Mouse (Mus musculus): ENCODE results near the gene Med4. TPM values are rescaled to one million over a fixed set of nuclear protein-coding genes. Genes with fewer than 3 reads are reported as not detected.
"Not testable (repeated sequence)": the region's sequence is repeated elsewhere in the genome, so short reads cannot be mapped to it uniquely, and the experiment has no call there.

Gene Med4
- total and polyA plus RNA-seq, 2 experiments, result 6.1 to 11.2 TPM

- Histone ChIP-seq H3K4me1 (ENCODE audit: control insufficient read depth, insufficient read depth, low read length) (peaks cover 2% of the 10 kb centered on the region; the same call in 1 of the 2 replicates), H3K27ac (replicated peaks; ENCODE audit: insufficient read depth, low read depth, low read length) (no peak overlapping the region), H3K36me3 (ENCODE audit: control insufficient read depth, insufficient read depth, low read length) (no peaks in the 10 kb centered on the region), H3K9ac (ENCODE audit: low read depth, low read length) (no peak overlapping the region), H3K27me3 (ENCODE audit: control insufficient read depth, insufficient read depth, low read length) (no peaks in the 10 kb centered on the region), H3K4me3 (ENCODE audit: insufficient read depth, low read depth, low read length) (no peak overlapping the region), H3K79me2 (ENCODE audit: control insufficient read depth, insufficient read depth, low read length) (no peaks in the 10 kb centered on the region)
- no peak for TF ChIP-seq POLR2A (IDR thresholded peaks at IDR 0.05; ENCODE audit: extremely low read depth, insufficient read depth, low read length)
- TF ChIP-seq CTCF (IDR thresholded peaks at IDR 0.05; ENCODE audit: low read depth, low read length), result no peak
- 64% methylated on average over 3 of the region's 3 CpGs for WGBS
- DNase-seq (ENCODE audit: extremely low read depth, low read depth, low spot score), result no peak
Measured at GRCm38 (mm10) chr14:73524136-73524535, 14.3 kb downstream of the Med4 start.

DNA sequence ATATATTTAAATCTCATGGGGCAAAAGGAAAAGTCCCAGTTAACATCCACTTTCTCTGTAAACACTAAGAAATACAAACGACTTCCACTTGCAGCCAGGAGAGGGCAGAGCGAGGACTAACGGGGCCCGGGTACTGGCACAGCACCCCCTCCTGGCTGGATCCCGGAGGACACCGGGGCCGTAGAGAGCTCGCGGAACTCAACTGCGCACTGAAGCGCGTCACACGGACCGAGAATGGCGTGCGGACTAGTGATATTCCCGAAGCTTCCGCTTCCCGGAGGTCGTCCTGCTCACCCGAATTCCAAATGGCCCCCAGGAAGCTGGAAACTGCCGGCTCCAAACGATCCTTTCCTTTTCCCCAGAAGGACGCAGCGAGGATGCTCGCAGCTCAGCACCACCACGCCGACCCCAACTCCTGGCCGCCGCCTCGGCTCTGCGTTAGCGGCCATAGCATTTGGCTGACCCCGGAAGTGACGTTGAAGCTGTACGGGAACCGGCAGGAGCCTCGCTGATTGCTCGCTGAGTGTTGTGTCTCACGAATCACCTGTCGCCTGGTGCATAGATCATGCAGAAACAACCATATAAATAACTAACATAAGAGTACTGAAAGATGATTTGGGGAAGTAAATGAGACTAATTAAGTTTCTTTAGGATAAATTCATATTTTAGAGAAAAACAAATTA lies 15.1 kb downstream of the Med4 start, which contains the start of gene Sucla2:
TSS of gene Sucla2 (plus strand) at position 554 of the 683 bp plus-strand sequence.
- Histone ChIP-seq H3K9ac (ENCODE audit: low read depth, low read length) (peak within 1 kb of the TSS; percentile 63), H3K79me2 (ENCODE audit: control insufficient read depth, insufficient read depth, low read length) (no peaks in the 10 kb centered on the region), H3K4me1 (ENCODE audit: control insufficient read depth, insufficient read depth, low read length) (peaks cover 2% of the 10 kb centered on the region; the same call in 1 of the 2 replicates), H3K27me3 (ENCODE audit: control insufficient read depth, insufficient read depth, low read length) (no peaks in the 10 kb centered on the region), H3K36me3 (ENCODE audit: control insufficient read depth, insufficient read depth, low read length) (no peaks in the 10 kb centered on the region), H3K4me3 (ENCODE audit: insufficient read depth, low read depth, low read length) (peak within 1 kb of the TSS; percentile 63), H3K27ac (replicated peaks; ENCODE audit: insufficient read depth, low read depth, low read length) (peak within 1 kb of the TSS; percentile 92)
- DNase-seq (ENCODE audit: extremely low read depth, low read depth, low spot score), result peak; percentile 86
- under 1% methylated on average over 41 of the region's 41 CpGs for WGBS
- TF ChIP-seq POLR2A (IDR thresholded peaks at IDR 0.05; ENCODE audit: extremely low read depth, insufficient read depth, low read length) (no peak), CTCF (IDR thresholded peaks at IDR 0.05; ENCODE audit: low read depth, low read length) (peak; percentile 99)

- DNase-seq (ENCODE audit: extremely low read depth, low read depth, low spot score); H3K4me1 ChIP-seq (ENCODE audit: control insufficient read depth, insufficient read depth, low read length); H3K36me3 ChIP-seq (ENCODE audit: control insufficient read depth, insufficient read depth, low read length); H3K27ac ChIP-seq (replicated peaks; ENCODE audit: insufficient read depth, low read depth, low read length); H3K27me3 ChIP-seq (ENCODE audit: control insufficient read depth, insufficient read depth, low read length); H3K4me3 ChIP-seq (ENCODE audit: insufficient read depth, low read depth, low read length); H3K9ac ChIP-seq (ENCODE audit: low read depth, low read length); H3K79me2 ChIP-seq (ENCODE audit: control insufficient read depth, insufficient read depth, low read length): not testable (repeated sequence)
- 92% methylated on average over 3 of the region's 3 CpGs for WGBS
Measured at GRCm38 (mm10) chr14:73528661-73529060, 18.8 kb downstream of the Med4 start.

DNA sequence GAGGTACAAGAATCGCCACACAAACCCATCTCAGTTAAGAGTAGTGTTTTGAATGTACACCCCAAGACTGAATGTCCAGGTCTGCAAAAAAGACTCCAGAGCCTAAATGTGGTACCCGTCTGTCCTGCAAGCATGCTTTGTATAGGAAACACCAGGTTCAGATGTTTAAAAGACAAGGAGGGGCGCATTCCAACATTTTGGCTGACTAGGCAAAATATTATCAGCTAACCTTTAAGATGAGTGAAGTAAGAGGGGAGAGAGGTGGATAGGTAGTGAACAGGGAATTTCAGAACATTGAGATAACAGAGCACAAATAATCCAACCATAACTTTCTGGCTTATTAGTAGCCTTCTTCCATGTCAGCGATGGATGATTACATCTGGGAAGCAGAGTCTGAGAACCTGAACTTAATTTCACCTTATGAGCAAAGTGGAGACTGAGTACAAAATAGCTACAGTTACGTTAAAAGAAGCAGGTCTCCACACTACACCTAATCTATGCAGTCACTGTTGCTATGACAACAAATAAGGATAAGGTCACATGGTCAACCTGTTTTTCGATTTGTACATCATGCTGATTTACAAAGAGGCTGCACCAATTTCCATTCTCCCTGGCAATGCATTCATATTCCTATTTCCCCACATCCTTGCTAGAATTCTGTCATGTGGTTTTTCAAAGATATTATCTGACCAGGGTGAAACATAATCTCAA lies 24.1 kb downstream of the Med4 start:
- no peak for TF ChIP-seq POLR2A (IDR thresholded peaks at IDR 0.05; ENCODE audit: extremely low read depth, insufficient read depth, low read length)
- TF ChIP-seq CTCF (IDR thresholded peaks at IDR 0.05; ENCODE audit: low read depth, low read length), result no peak
- no peak overlapping the region for H3K9ac ChIP-seq (ENCODE audit: low read depth, low read length)
- no peaks in the 10 kb centered on the region for H3K4me1 ChIP-seq (ENCODE audit: control insufficient read depth, insufficient read depth, low read length)
- H3K27ac ChIP-seq (replicated peaks; ENCODE audit: insufficient read depth, low read depth, low read length), result no peak overlapping the region
- WGBS, result 77% methylated on average over 6 of the region's 6 CpGs
- no peaks in the 10 kb centered on the region for H3K36me3 ChIP-seq (ENCODE audit: control insufficient read depth, insufficient read depth, low read length)
- DNase-seq (ENCODE audit: extremely low read depth, low read depth, low spot score), result no peak
- no peak overlapping the region for H3K4me3 ChIP-seq (ENCODE audit: insufficient read depth, low read depth, low read length)
- H3K79me2 ChIP-seq (ENCODE audit: control insufficient read depth, insufficient read depth, low read length), result no peaks in the 10 kb centered on the region
- H3K27me3 ChIP-seq (ENCODE audit: control insufficient read depth, insufficient read depth, low read length), result no peaks in the 10 kb centered on the region

GRCm38 (mm10) chr14:73535641-73536040 lies 25.8 kb downstream of the Med4 start:
- Histone ChIP-seq H3K4me3 (ENCODE audit: insufficient read depth, low read depth, low read length) (no peak overlapping the region), H3K27ac (replicated peaks; ENCODE audit: insufficient read depth, low read depth, low read length) (no peak overlapping the region), H3K27me3 (ENCODE audit: control insufficient read depth, insufficient read depth, low read length) (no peaks in the 10 kb centered on the region), H3K79me2 (ENCODE audit: control insufficient read depth, insufficient read depth, low read length) (no peaks in the 10 kb centered on the region), H3K4me1 (ENCODE audit: control insufficient read depth, insufficient read depth, low read length) (no peaks in the 10 kb centered on the region), H3K36me3 (ENCODE audit: control insufficient read depth, insufficient read depth, low read length) (no peaks in the 10 kb centered on the region), H3K9ac (ENCODE audit: low read depth, low read length) (no peak overlapping the region)
- WGBS, result 83% methylated on average over 2 of the region's 2 CpGs
- TF ChIP-seq POLR2A (IDR thresholded peaks at IDR 0.05; ENCODE audit: extremely low read depth, insufficient read depth, low read length) (no peak), CTCF (IDR thresholded peaks at IDR 0.05; ENCODE audit: low read depth, low read length) (no peak)
- DNase-seq (ENCODE audit: extremely low read depth, low read depth, low spot score), result no peak

GRCm38 (mm10) chr14:73543781-73544180 lies 34.0 kb downstream of the Med4 start:
- WGBS, result 83% methylated on average over 6 of the region's 6 CpGs
- Histone ChIP-seq H3K36me3 (ENCODE audit: control insufficient read depth, insufficient read depth, low read length) (no peaks in the 10 kb centered on the region), H3K79me2 (ENCODE audit: control insufficient read depth, insufficient read depth, low read length) (no peaks in the 10 kb centered on the region), H3K4me1 (ENCODE audit: control insufficient read depth, insufficient read depth, low read length) (no peaks in the 10 kb centered on the region), H3K9ac (ENCODE audit: low read depth, low read length) (no peak overlapping the region), H3K27ac (replicated peaks; ENCODE audit: insufficient read depth, low read depth, low read length) (no peak overlapping the region), H3K27me3 (ENCODE audit: control insufficient read depth, insufficient read depth, low read length) (no peaks in the 10 kb centered on the region), H3K4me3 (ENCODE audit: insufficient read depth, low read depth, low read length) (no peak overlapping the region)
- TF ChIP-seq CTCF (IDR thresholded peaks at IDR 0.05; ENCODE audit: low read depth, low read length), result no peak
- no peak for DNase-seq (ENCODE audit: extremely low read depth, low read depth, low spot score)
